Mouse (Mus musculus): ENCODE results near the gene Mcoln2.

GRCm38 (mm10) chr3:146206635-146207034, 57.0 kb downstream of the Mcoln2 start:
- TF ChIP-seq CTCF (IDR thresholded peaks at IDR 0.05; ENCODE audit: low read depth) = no peak
- no peak for TF ChIP-seq EP300 (IDR thresholded peaks at IDR 0.05; ENCODE audit: low read depth)

Measured in liver, postnatal 0 days (tissue).